Comparison of ENCODE assay signal across 8 mouse cellular contexts in the genomic region with DNA sequence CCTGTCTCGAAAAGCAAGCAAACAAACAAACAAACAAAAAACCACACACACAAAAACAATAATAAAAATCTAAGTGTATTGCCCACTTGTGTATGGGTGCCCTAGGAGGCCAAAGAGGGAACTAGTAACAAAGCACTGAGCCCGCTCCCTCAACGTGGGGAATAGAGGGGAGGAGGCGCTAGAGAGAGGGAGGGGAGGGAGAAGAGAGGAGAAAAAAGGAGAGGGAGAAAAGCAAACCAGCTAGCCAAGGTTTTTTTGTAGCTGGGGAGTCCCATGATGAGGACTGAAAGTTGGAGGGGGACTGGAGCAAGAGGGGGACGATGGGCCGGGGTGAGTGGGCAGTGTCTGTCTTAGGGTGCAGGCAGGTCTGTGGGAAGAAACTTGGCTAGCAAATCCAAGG. TPM values are rescaled to one million over a fixed set of nuclear protein-coding genes. Genes with fewer than 3 reads are reported as not detected.
DNase-seq lines count a peak whose midpoint lies in the region; ATAC-seq lines count a peak whose summit lies in the region.

No protein-coding gene starts in this region.

- DNase-seq in cerebellum, adult 9-10 months: peak; percentile 25
- DNase-seq in cerebellum, adult 11-12 months: no peak
- peak; percentile 73 for DNase-seq in 416B (ENCODE audit: low read depth)
- peak; percentile 10 to 32 for DNase-seq in kidney, postnatal 25 days
- DNase-seq in urinary bladder, adult 18-20 months (ENCODE audit: low spot score in 2 of 2): no peak
- no peak for DNase-seq in gastrocnemius, postnatal 14 days

- no peaks in the 10 kb centered on the region for H3K27me3 ChIP-seq in embryonic facial prominence, embryonic 12.5 days
- H3K27me3 ChIP-seq in neural tube, embryonic 13.5 days: no peaks in the 10 kb centered on the region

- H3K4me3 ChIP-seq in embryonic facial prominence, embryonic 12.5 days: peak overlapping the region; percentile 92
- H3K4me3 ChIP-seq in neural tube, embryonic 13.5 days: peak overlapping the region; percentile 92

- ATAC-seq in embryonic facial prominence, embryonic 12.5 days (ENCODE audit: insufficient number of reproducible peaks, insufficient read depth, low FRiP score, low TSS enrichment): no peak
- peak; percentile 16; the same call in 1 of the 2 replicates for ATAC-seq in neural tube, embryonic 13.5 days (ENCODE audit: low read depth)

- H3K4me1 ChIP-seq in embryonic facial prominence, embryonic 12.5 days: peaks cover 30% of the 10 kb centered on the region
- peaks cover 52% of the 10 kb centered on the region for H3K4me1 ChIP-seq in neural tube, embryonic 13.5 days (replicated peaks)

- 14% methylated on average over 6 of the region's 6 CpGs for WGBS in embryonic facial prominence, embryonic 12.5 days
- 5% methylated on average over 6 of the region's 6 CpGs for WGBS in neural tube, embryonic 13.5 days

- peak overlapping the region; percentile 98 for H3K27ac ChIP-seq in embryonic facial prominence, embryonic 12.5 days
- H3K27ac ChIP-seq in neural tube, embryonic 13.5 days (replicated peaks): peak overlapping the region; percentile 98

- no peaks in the 10 kb centered on the region for H3K36me3 ChIP-seq in embryonic facial prominence, embryonic 12.5 days
- H3K36me3 ChIP-seq in neural tube, embryonic 13.5 days: no peaks in the 10 kb centered on the region

- peak overlapping the region; percentile 70 for H3K4me2 ChIP-seq in embryonic facial prominence, embryonic 12.5 days (replicated peaks)
- H3K4me2 ChIP-seq in neural tube, embryonic 13.5 days: peak overlapping the region; percentile 74

- peak overlapping the region; percentile 98 for H3K9ac ChIP-seq in embryonic facial prominence, embryonic 12.5 days
- peak overlapping the region; percentile 97 for H3K9ac ChIP-seq in neural tube, embryonic 13.5 days

- intact Hi-C loops in gastrocnemius, postnatal 14 days (cut with DNase I; ENCODE audit: low total_unique reads): no loop called here

- no peaks in the 10 kb centered on the region for H3K9me3 ChIP-seq in embryonic facial prominence, embryonic 12.5 days
- no peaks in the 10 kb centered on the region for H3K9me3 ChIP-seq in neural tube, embryonic 13.5 days

RNA-seq across cellular contexts. Expression of a gene that starts 0.5 kb away (rescaled TPM):
- 342 and 361 TPM in 2 replicates for polyA plus RNA-seq in embryonic facial prominence, embryonic 12.5 days (2016; fragmentation: Nextera tagmentation; extraction: Ambion mirVana)
- polyA plus RNA-seq in neural tube, embryonic 13.5 days (2015; fragmentation: Nextera tagmentation; extraction: Ambion mirVana): 198 and 233 TPM in 2 replicates
- total RNA-seq in gastrocnemius, postnatal 14 days (2021): 10 to 100 TPM; 30.9 to 33.0 TPM

RNA-seq across cellular contexts. Expression of a gene that starts 18.6 kb away (rescaled TPM):
- 177 and 187 TPM in 2 replicates for polyA plus RNA-seq in embryonic facial prominence, embryonic 12.5 days (2016; fragmentation: Nextera tagmentation; extraction: Ambion mirVana)
- 109 and 122 TPM in 2 replicates for polyA plus RNA-seq in neural tube, embryonic 13.5 days (2015; fragmentation: Nextera tagmentation; extraction: Ambion mirVana)
- 10 to 100 TPM; 44.3 to 59.3 TPM for total RNA-seq in gastrocnemius, postnatal 14 days (2021)

RNA-seq across cellular contexts. Expression of a gene that starts 40.1 kb away (rescaled TPM):
- polyA plus RNA-seq in embryonic facial prominence, embryonic 12.5 days (2016; fragmentation: Nextera tagmentation; extraction: Ambion mirVana): 0.19 and 0.38 TPM in 2 replicates
- polyA plus RNA-seq in neural tube, embryonic 13.5 days (2015; fragmentation: Nextera tagmentation; extraction: Ambion mirVana): 0.12 and 0.25 TPM in 2 replicates
- under 1 TPM; 0.47 to 0.60 TPM for total RNA-seq in gastrocnemius, postnatal 14 days (2021)

Comparison
In these comparisons a context has a peak if more than half of its experiments do, and no peak if none do; other contexts are left out.
1. DNase-seq: peak in cerebellum, adult 9-10 months (single experiment), 416B (single experiment) and kidney, postnatal 25 days (2 of 2); none in cerebellum, adult 11-12 months (single experiment), urinary bladder, adult 18-20 months (0 of 2) and gastrocnemius, postnatal 14 days (single experiment).